Mouse (Mus musculus) gastrocnemius, adult 2 months (tissue): Measurements from ENCODE around the gene Ccdc22. TPM values are rescaled to one million over a fixed set of nuclear protein-coding genes. Genes with fewer than 3 reads are reported as not detected.

Source experiments
- DNase-seq: peaks from one replicate; pipeline ENCODE4 v3.0.0; 2022
- H3K27ac ChIP-seq: fragments of 200-600 bp; 2 replicates; pipeline ENCODE4 v1.8.1; 2022; ENCODE audit warnings: mild to moderate bottlenecking
- H3K4me3 ChIP-seq: fragments of 200-600 bp; 2 replicates; pipeline ENCODE4 v1.8.1; 2022; ENCODE audit warnings: mild to moderate bottlenecking, moderate library complexity
- CTCF ChIP-seq: fragments of 200-600 bp; IDR thresholded peaks from 2 replicates; pipeline ENCODE4 v1.8.1; 2022; ENCODE audit warnings: antibody characterized with exemption, mild to moderate bottlenecking, moderate library complexity
- intact Hi-C: fragments of 180-260 bp; cut with DNase I; formaldehyde crosslinking; loops from one replicate; pipeline ENCODE4 v1.15.1; 2025
- total RNA-seq, 2 experiments: library from RNA; stranded (reverse); gene quantifications; 2 replicates each; pipeline ENCODE4 v1.2.3; 2021

Gene Ccdc22
- total RNA-seq, 2 experiments from 2014 or later = 10.9 to 13.2 TPM

DNA sequence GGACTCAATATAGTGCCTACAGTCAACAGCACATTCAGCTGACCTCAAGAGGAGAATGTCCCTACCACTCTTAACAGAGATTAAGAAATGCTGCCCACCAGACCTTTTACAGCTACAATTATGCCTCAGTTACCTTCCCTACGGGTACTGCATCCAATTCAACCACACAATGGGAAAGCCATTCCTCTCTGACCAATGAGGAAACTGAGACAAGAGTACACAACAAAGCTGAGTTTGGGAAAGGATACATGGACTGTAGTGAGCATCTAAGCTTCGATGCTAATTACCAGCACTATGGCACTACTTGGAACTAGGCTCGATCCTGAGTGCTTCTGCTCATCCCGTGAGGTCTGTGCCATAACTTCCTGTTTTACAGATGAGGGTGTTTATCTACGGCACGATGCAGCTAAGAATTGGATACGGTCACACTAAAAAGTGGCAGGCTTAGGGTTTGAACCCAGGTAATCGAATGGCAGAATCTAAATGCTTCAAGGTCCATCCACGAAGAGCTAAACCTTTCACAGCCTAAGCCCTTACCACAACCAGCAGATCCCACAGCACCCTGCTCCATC, 33.7 kb downstream of the Ccdc22 start:
- intact Hi-C loops = loop anchor here (10.0 kb wide), 1 partner anchor 123 kb away; the partner anchor contains the start of gene Gpkow
- no peak for TF ChIP-seq CTCF
- DNase-seq = no peak
- no peak overlapping the region for H3K4me3 ChIP-seq
- no peak overlapping the region for H3K27ac ChIP-seq

DNA sequence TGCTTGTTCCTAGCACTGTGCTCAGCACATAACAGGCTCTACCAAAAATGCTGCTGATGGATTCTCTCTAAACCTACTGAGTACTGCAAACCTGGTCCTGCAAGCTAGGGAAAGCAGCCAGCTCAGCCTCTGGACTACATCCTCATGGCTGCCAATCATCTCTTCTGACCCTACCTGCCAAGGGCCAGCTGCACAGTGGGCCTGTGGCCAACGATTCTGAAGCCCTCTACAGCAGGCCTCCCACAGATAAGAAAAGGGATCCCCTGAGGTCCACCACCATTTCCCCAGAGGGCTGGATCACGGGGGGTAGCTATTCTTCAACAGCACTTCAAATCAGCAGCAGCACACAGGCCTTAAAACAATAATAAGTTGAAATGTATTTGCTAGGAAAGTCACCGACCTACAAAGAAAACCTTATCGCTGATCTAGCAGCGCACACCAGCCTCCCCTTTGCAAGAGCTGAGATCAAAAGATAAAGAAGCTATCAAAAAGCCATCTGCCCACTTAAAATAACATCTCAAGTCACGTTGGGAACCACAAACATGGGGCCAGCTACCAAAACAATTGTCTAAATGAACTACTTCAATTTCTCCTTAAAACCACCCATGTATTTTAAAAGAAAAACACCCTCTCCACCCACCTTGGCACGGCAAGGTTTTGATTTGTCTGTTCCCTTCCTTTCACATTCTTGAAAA, 34.7 kb downstream of the Ccdc22 start:
- Histone ChIP-seq H3K27ac (no peak overlapping the region), H3K4me3 (no peak overlapping the region)
- no peak for DNase-seq
- no peak for TF ChIP-seq CTCF
- intact Hi-C loops = loop anchor here (10.0 kb wide), 1 partner anchor 124 kb away; the partner anchor contains the start of gene Gpkow

DNA sequence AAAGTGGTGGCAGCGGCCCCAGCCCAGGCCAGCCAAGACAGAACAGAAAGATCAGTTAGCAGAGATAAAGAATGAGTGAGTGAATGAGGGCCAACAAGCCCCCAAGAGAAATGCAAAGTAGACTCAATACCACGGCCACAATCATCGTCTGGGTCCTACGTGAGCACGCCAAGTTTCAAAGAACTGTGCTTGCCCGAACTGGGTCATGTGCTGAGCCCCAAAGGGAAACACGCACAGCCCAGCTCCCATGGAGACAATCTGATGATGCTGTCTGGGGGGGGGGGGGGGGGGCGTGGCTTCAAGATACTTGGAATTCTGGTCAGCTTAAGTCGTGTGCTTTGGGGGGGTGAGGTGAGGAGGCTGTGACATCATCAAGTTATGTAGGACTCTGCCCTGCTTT, 37.8 kb downstream of the Ccdc22 start:
- DNase-seq = no peak
- TF ChIP-seq CTCF = no peak
- H3K27ac ChIP-seq = no peak overlapping the region
- no peak overlapping the region for H3K4me3 ChIP-seq
- intact Hi-C loops = no loop called here

DNA sequence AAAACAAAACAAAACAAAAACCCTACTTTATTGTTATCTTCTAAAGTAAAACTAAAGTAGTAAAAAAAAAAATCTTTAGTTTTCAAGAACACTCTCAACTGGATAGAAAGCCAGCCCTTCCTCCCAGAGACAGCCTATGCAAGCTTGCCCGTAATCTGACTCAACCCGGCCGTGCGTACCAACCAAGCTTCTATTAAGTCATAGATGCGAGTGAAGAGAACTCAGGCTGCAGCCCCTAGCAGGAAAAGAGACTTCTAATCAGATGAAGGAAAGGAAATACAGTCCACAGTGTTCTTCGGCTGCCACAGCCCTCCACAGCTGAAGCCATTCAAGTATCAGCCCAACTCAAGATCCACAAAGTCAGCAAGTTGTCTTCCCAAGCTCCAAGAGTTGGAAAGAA, 39.0 kb downstream of the Ccdc22 start:
- TF ChIP-seq CTCF = no peak
- DNase-seq = no peak
- intact Hi-C loops = no loop called here
- Histone ChIP-seq H3K27ac (no peak overlapping the region), H3K4me3 (no peak overlapping the region)

DNA sequence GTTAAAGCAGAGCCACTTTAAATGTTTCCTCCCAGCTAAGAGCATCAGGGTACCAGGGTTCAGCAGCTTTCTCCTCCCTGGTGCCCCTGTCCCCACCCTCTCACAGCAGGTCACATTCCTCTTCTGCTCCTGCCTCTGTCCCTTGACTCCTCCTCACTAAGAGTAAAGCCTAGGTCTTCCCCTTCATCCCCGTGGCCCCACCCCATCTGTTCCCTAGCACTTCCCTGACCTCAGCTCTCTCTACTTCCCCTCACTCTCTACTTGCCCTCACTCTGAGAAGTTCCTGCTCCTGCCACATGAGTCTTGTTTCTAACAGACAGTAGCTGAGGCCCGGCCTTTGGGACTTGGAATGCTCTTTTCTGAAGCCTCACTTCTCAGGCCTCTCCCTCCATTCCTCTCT, 42.2 kb downstream of the Ccdc22 start:
- TF ChIP-seq CTCF = no peak
- intact Hi-C loops = no loop called here
- Histone ChIP-seq H3K27ac (no peak overlapping the region), H3K4me3 (no peak overlapping the region)
- DNase-seq = no peak

DNA sequence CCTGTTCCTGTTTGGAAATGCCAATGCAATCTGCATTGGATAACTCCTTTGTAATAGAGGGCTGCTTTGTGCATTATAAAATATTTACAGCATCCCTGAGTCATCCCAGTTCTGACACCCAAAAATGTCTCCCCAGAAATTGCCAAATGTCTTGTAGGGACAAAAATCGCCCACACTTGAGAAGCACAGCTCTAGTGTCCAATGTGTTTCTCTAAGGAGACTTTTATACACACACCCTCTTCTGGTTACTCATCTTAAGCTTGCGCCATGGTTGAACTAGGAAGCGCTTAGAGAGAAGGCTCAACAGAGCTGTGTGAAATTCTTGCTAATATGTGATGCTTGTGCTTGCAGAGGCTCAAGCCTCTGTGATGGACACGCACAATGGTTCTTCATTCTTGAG, 51.8 kb downstream of the Ccdc22 start:
- no peak for TF ChIP-seq CTCF
- no peak for DNase-seq
- Histone ChIP-seq H3K27ac (no peak overlapping the region), H3K4me3 (no peak overlapping the region)
- intact Hi-C loops = no loop called here

Other genes with a start within 250 kb of the Ccdc22 start
- gene Usp27x, start 229.7 kb downstream of the Ccdc22 start, total RNA-seq = under 1 TPM; 0.17 to 0.20 TPM
- gene Foxp3, start 31.9 kb downstream of the Ccdc22 start, total RNA-seq = under 1 TPM; 0.15 to 0.28 TPM
- 1 to 10 TPM; 2.3 to 3.3 TPM for gene Ppp1r3f, start 31.2 kb downstream of the Ccdc22 start, total RNA-seq
- gene Cacna1f, start 1.6 kb upstream of the Ccdc22 start, total RNA-seq = not detected
- gene Syp, start 33.0 kb upstream of the Ccdc22 start, total RNA-seq = 1 to 10 TPM in 1 of 2 experiments, under 1 TPM in 1; 0.56 to 1.2 TPM
- gene Prickle3, start 51.7 kb upstream of the Ccdc22 start, total RNA-seq = 10 to 100 TPM; 23.6 to 26.6 TPM
- gene Plp2, start 65.9 kb upstream of the Ccdc22 start, total RNA-seq = 10 to 100 TPM; 23.8 to 42.7 TPM
- gene Magix, start 75.7 kb upstream of the Ccdc22 start, total RNA-seq = 10 to 100 TPM; 21.0 to 31.0 TPM
- gene Gpkow, start 91.6 kb upstream of the Ccdc22 start, total RNA-seq = 10 to 100 TPM; 12.5 to 15.3 TPM
- gene Wdr45, start 108.8 kb upstream of the Ccdc22 start, total RNA-seq = 10 to 100 TPM; 31.1 to 37.6 TPM
- not detected for gene Gm45208, start 116.7 kb upstream of the Ccdc22 start, total RNA-seq
- 1 to 10 TPM; 3.3 to 6.7 TPM for gene Praf2, start 122.9 kb upstream of the Ccdc22 start, total RNA-seq
- under 1 TPM; 0.28 to 0.75 TPM for gene Ccdc120, start 145.4 kb upstream of the Ccdc22 start, total RNA-seq
- gene Tfe3, start 157.0 kb upstream of the Ccdc22 start, total RNA-seq = 10 to 100 TPM; 10.9 to 11.1 TPM
- 10 to 100 TPM; 16.7 to 22.8 TPM for gene Gripap1, start 184.2 kb upstream of the Ccdc22 start, total RNA-seq
- under 1 TPM; 0.15 to 0.22 TPM for gene Kcnd1, start 216.8 kb upstream of the Ccdc22 start, total RNA-seq
- 10 to 100 TPM; 15.6 to 19.1 TPM for gene Otud5, start 235.8 kb upstream of the Ccdc22 start, total RNA-seq